Mouse (Mus musculus) spleen, postnatal 14 days (tissue): ENCODE data around the gene Trex1.

ENCODE experiments used
- DNase-seq, 2 experiments: peaks; one replicate each; pipeline ENCODE4 v3.0.0; 2021 to 2022; ENCODE audit warnings: low spot score in 2 of 2

The Trex1 gene

DNA sequence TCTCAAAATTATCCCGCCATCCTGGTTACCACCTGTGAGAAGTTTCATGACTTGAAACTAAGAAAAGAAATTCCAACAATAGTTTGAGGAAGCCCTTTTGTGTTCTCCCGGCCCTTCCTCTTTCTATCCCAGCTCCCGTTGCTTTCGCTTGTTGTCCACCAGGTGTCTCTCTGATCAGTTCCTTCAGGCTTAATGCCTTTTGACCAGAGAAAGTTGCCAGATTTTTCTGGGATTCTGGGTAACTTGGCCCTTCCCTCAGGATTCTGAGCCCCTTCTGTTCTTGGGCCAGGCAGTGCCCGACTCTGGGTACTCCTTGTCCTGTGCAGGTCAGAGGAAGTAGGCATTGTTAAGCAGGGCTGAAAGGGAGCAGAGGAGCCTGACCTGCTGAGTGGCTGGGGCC lies 28.5 kb upstream of the Trex1 start:
- no peak for DNase-seq

GRCm38 (mm10) chr9:109084922-109085321 lies 25.4 kb upstream of the Trex1 start:
- no peak for DNase-seq

DNA sequence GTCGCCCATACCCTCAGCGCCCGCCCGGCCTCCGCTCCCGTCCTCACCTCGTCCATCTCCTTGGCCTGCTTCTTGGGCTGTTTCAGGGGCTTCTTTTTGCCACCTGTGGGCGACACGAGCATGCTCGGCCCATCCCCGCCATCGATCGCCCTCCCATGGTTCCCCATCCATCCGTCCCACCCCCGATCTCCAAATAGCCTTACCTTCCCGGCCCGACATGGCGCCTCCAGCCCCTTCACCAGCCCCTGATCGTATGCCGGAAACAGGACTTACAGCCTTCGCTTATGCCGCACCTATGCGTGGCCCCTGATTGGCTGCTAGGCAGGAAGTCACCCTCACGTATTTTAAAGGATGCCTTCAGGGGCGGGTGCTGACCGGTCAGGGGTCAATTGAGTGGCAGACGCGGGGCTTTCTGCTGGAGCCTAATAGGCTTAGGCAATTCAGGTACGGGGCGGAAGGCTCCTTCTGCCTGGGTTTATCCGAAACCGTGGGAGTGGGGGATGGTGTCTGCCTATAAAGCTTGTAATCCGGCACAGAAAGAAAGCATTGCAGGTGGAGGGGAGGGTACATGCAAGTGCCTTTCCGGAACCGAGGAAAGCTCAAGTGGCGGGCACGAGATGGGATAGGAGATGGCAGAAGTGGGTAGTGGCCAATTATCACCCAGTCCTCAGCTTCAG lies 22.7 kb upstream of the Trex1 start, which contains the start of the genes Ccdc51 and Tma7:
Gene Ccdc51 (plus strand): TSS at position 370 of the 677 bp plus-strand sequence.
Gene Tma7 (minus strand): TSS at position 464 of the 677 bp plus-strand sequence.
- DNase-seq, result peak; percentile 69 to 74

DNA sequence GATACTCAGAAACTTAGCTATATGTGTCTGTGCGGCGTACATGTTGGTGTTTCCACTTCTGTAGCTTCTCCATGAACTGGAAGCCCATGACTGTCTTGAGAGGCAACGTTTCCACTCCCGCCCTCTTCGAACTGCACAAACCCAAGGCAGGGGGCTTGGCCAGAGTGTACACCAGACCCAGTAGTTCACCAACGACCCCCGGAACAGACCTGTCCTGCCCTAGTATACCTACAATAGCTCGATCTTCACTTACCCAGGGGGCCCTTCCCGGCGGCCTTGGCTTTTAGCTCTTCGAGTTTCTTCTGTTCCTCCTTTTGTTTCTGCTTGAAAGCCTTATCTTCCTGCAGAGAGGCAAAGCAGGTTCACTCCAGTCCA lies 22.2 kb upstream of the Trex1 start:
- no peak for DNase-seq

DNA sequence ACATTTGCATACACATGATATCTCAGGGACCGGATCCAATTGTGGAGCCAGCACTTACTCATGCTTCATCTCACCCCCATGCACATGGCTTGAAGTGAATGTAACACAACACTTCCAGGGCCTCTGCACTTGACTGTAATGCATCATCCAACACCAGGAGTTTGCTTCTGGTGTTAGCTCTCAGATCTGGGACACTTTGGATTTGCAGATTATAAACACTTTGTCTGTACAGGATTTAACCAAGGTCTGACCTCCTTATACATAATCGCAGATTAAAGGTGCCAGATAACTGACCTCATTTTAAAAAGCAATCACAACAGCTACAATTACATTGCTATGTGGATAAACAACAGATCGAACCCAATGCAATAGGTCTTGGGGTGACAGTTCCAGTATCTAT lies 21.0 kb upstream of the Trex1 start:
- DNase-seq, result no peak

- peak; percentile 80 to 88 for DNase-seq
Measured at GRCm38 (mm10) chr9:109073661-109074573, 14.4 kb upstream of the Trex1 start, which contains the start of gene Atrip. TSS of gene Atrip (minus strand) at chr9:109074124.

DNA sequence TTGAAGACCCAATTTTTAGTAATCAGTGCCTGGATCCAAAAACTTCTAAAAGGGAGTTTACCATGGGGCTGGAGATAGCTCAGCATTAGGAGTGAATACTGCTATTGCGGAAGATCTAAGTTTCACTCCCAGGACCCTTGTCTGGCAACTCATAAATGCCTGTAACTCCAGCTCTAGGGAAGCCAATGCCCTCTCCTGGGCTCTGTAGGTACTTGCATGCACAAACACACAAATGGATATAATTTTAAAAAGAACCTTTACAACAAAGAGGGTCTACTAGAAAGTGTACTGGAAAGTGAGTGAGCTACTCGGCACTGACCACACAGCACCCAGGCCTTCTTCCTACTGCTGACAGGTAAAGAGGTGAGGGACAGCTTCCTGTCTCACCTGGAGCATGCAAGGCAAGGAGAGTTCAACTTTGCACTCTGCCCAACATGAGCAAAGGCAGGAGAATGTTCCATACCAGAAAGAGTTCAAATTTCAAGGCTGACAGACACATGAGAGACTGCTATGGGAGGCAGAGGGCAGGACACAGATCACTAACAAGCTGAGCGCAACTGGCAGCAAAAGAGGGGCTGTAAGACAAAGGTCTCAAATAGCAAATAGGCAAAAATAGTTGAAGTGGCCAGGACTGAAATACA lies 8.7 kb upstream of the Trex1 start:
- no peak for DNase-seq

- peak in 1 of 2 experiments; percentile 5 for DNase-seq
Measured at GRCm38 (mm10) chr9:109060898-109061295, 1.4 kb upstream of the Trex1 start.

- peak in 1 of 2 experiments; percentile 7 for DNase-seq
Measured at GRCm38 (mm10) chr9:109060184-109060897, 807 bp upstream of the Trex1 start.

GRCm38 (mm10) chr9:109058006-109058765 lies 1.3 kb downstream of the Trex1 start:
- DNase-seq, result no peak

DNA sequence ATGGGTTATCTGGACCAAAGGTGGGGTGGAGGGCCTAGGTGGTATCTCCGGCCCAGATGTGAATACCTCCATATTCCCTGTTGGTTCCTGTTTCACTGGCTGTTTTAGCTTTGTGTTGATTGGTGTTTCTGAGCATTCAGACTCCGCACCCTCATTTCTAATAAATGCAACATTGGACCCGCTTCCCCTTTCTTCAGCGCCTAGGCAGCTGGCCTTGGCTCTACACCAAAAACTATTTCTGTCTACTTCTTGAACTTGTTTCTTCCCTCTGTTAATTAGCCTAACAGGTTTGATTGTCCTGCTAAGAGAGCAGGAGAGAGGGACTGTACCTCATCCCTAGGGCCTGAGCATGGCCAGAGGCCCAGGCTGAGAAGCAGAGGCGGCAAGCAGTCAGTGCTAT lies 2.0 kb downstream of the Trex1 start:
- no peak for DNase-seq

- DNase-seq, result no peak
Measured at GRCm38 (mm10) chr9:109056916-109057315, 2.6 kb downstream of the Trex1 start.

- DNase-seq, result no peak
Measured at GRCm38 (mm10) chr9:109056081-109056690, 3.3 kb downstream of the Trex1 start.

GRCm38 (mm10) chr9:109055271-109056030 lies 4.1 kb downstream of the Trex1 start:
- no peak for DNase-seq

DNA sequence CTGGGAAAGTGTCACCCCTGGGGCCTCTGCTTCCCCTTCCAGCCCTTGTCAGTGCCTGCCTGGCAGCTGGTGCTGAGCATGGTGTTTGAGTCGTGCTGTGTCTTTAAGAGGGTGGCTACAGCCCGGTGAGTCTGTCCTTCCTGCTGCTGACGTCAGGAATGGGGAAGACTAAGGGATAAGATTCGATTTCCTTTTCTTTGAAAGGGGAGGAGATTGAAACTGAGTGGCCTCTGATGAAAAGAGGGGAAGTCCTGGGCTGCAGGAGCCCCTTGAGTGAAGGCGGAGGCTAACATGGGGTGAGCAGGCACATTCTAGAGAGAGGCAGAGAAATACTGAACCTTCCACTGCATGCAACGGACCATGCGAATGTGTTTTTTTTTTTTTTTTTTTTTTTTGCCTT lies 4.8 kb downstream of the Trex1 start:
- peak in 1 of 2 experiments; percentile 33 for DNase-seq

GRCm38 (mm10) chr9:109053851-109054250 lies 5.7 kb downstream of the Trex1 start:
- DNase-seq, result no peak

GRCm38 (mm10) chr9:109053366-109053765 lies 6.2 kb downstream of the Trex1 start:
- no peak for DNase-seq

GRCm38 (mm10) chr9:109052490-109053260 lies 6.9 kb downstream of the Trex1 start:
- peak in 1 of 2 experiments; percentile 8 for DNase-seq
